Mouse (Mus musculus): ENCODE results near the gene Fam83c. TPM values are rescaled to one million over a fixed set of nuclear protein-coding genes. Genes with fewer than 3 reads are reported as not detected.
"Not testable (repeated sequence)": the region's sequence is repeated elsewhere in the genome, so short reads cannot be mapped to it uniquely, and the experiment has no call there.

The Fam83c gene
- polyA plus RNA-seq, 1 experiment from 2014 or later, result 0.07 TPM

GRCm38 (mm10) chr2:155838961-155839360 lies 4.3 kb upstream of the Fam83c start:
- no peak overlapping the region for H3K4me3 ChIP-seq (ENCODE audit: low read length)
- H3K4me1 ChIP-seq (ENCODE audit: control insufficient read depth, insufficient read depth, low read length), result no peaks in the 10 kb centered on the region
- no peak overlapping the region for H3K4me2 ChIP-seq (replicated peaks; ENCODE audit: low read depth, low read length)
- 87% methylated on average over 4 of the region's 4 CpGs for WGBS
- H3K27ac ChIP-seq (ENCODE audit: low read depth, low read length), result no peak overlapping the region
- H3K9me3 ChIP-seq (ENCODE audit: control insufficient read depth, low read length), result no peaks in the 10 kb centered on the region
- no peaks in the 10 kb centered on the region for H3K36me3 ChIP-seq (ENCODE audit: control insufficient read depth, insufficient read depth, low read length)
- ATAC-seq (ENCODE audit: low FRiP score, low TSS enrichment), result no peak
- no peaks in the 10 kb centered on the region for H3K27me3 ChIP-seq (ENCODE audit: control insufficient read depth, insufficient read depth, low read length)
- H3K9ac ChIP-seq (ENCODE audit: low read depth, low read length), result no peak overlapping the region

DNA sequence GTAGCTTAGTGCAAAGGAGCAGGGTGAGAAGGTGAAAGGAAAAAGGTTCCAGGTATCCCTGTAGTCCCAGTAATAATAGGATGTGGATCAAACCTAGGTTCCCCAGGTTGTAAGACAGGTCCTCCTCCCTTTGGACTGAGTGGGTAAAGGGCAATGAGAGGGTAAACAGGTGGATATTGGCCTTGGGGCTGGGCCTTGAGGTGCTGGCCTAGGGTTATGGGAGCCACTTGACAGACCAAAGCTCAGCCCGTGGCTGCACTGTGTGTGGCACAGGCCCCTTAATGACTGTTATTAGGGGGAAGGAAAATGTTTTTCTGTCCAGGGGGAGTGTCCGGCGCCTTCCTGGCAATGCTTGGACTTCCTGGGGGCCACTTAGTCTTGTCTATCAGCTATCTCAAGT lies 3.3 kb upstream of the Fam83c start:
- no peak overlapping the region for H3K4me3 ChIP-seq (ENCODE audit: low read length)
- no peak overlapping the region for H3K4me2 ChIP-seq (replicated peaks; ENCODE audit: low read depth, low read length)
- H3K27ac ChIP-seq (ENCODE audit: low read depth, low read length), result no peak overlapping the region
- ATAC-seq (ENCODE audit: low FRiP score, low TSS enrichment), result no peak
- no peaks in the 10 kb centered on the region for H3K9me3 ChIP-seq (ENCODE audit: control insufficient read depth, low read length)
- H3K27me3 ChIP-seq (ENCODE audit: control insufficient read depth, insufficient read depth, low read length), result no peaks in the 10 kb centered on the region
- no peaks in the 10 kb centered on the region for H3K4me1 ChIP-seq (ENCODE audit: control insufficient read depth, insufficient read depth, low read length)
- no peaks in the 10 kb centered on the region for H3K36me3 ChIP-seq (ENCODE audit: control insufficient read depth, insufficient read depth, low read length)
- H3K9ac ChIP-seq (ENCODE audit: low read depth, low read length), result no peak overlapping the region
- WGBS, result 57% methylated on average over 3 of the region's 3 CpGs

DNA sequence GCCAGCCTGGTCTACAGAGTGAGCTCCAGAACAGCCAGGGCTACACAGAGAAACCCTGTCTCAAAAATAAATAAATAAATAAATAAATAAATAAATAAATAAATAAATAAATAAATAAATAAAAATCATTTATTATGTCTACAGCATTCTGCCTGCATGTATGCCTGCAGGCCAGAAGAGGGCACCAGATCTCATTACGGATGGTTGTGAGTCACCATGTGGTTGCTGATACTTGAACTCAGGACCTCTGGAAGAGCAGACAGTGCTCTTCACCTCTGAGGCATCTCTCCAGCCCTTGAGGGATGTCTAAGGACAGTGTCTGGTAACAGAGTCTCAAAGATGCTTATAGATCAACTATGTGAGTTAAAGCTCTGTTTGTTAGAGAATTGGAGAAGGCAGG lies 2.6 kb downstream of the Fam83c start:
- H3K27ac ChIP-seq (ENCODE audit: low read depth, low read length); H3K4me3 ChIP-seq (ENCODE audit: low read length); H3K4me2 ChIP-seq (replicated peaks; ENCODE audit: low read depth, low read length); H3K36me3 ChIP-seq (ENCODE audit: control insufficient read depth, insufficient read depth, low read length); H3K27me3 ChIP-seq (ENCODE audit: control insufficient read depth, insufficient read depth, low read length); H3K9me3 ChIP-seq (ENCODE audit: control insufficient read depth, low read length); H3K4me1 ChIP-seq (ENCODE audit: control insufficient read depth, insufficient read depth, low read length); ATAC-seq (ENCODE audit: low FRiP score, low TSS enrichment); H3K9ac ChIP-seq (ENCODE audit: low read depth, low read length): not testable (repeated sequence)
- WGBS, result 71% methylated on average over 1 of the region's 1 CpGs

- H3K4me2 ChIP-seq (replicated peaks; ENCODE audit: low read depth, low read length), result no peak overlapping the region
- H3K27me3 ChIP-seq (ENCODE audit: control insufficient read depth, insufficient read depth, low read length), result no peaks in the 10 kb centered on the region
- no peaks in the 10 kb centered on the region for H3K9me3 ChIP-seq (ENCODE audit: control insufficient read depth, low read length)
- no peak for ATAC-seq (ENCODE audit: low FRiP score, low TSS enrichment)
- no peak overlapping the region for H3K4me3 ChIP-seq (ENCODE audit: low read length)
- H3K4me1 ChIP-seq (ENCODE audit: control insufficient read depth, insufficient read depth, low read length), result peaks cover 4% of the 10 kb centered on the region; the same call in 1 of the 2 replicates
- H3K27ac ChIP-seq (ENCODE audit: low read depth, low read length), result no peak overlapping the region
- no peaks in the 10 kb centered on the region for H3K36me3 ChIP-seq (ENCODE audit: control insufficient read depth, insufficient read depth, low read length)
- no peak overlapping the region for H3K9ac ChIP-seq (ENCODE audit: low read depth, low read length)
- 61% methylated on average over 9 of the region's 9 CpGs for WGBS
Observed at GRCm38 (mm10) chr2:155831302-155831701, 3.4 kb downstream of the Fam83c start.

- Histone ChIP-seq H3K4me3 (ENCODE audit: low read length) (no peak overlapping the region), H3K9ac (ENCODE audit: low read depth, low read length) (no peak overlapping the region), H3K9me3 (ENCODE audit: control insufficient read depth, low read length) (no peaks in the 10 kb centered on the region), H3K27ac (ENCODE audit: low read depth, low read length) (no peak overlapping the region), H3K36me3 (ENCODE audit: control insufficient read depth, insufficient read depth, low read length) (no peaks in the 10 kb centered on the region), H3K4me2 (replicated peaks; ENCODE audit: low read depth, low read length) (no peak overlapping the region), H3K27me3 (ENCODE audit: control insufficient read depth, insufficient read depth, low read length) (no peaks in the 10 kb centered on the region), H3K4me1 (ENCODE audit: control insufficient read depth, insufficient read depth, low read length) (peaks cover 4% of the 10 kb centered on the region; the same call in 1 of the 2 replicates)
- WGBS, result 95% methylated on average over 8 of the region's 8 CpGs
- no peak for ATAC-seq (ENCODE audit: low FRiP score, low TSS enrichment)
Observed at GRCm38 (mm10) chr2:155830841-155831240, 3.8 kb downstream of the Fam83c start.

GRCm38 (mm10) chr2:155826630-155827424 lies 7.8 kb downstream of the Fam83c start, which contains the start of gene Eif6:
Eif6 (minus strand) TSS chr2:155826925.
- Histone ChIP-seq H3K4me1 (ENCODE audit: control insufficient read depth, insufficient read depth, low read length) (peaks cover 4% of the 10 kb centered on the region; the same call in 1 of the 2 replicates), H3K9me3 (ENCODE audit: control insufficient read depth, low read length) (no peaks in the 10 kb centered on the region), H3K36me3 (ENCODE audit: control insufficient read depth, insufficient read depth, low read length) (peaks cover 24% of the 10 kb centered on the region), H3K27ac (ENCODE audit: low read depth, low read length) (peak within 1 kb of the TSS; percentile 87), H3K4me3 (ENCODE audit: low read length) (peak within 1 kb of the TSS; percentile 94), H3K27me3 (ENCODE audit: control insufficient read depth, insufficient read depth, low read length) (no peaks in the 10 kb centered on the region), H3K4me2 (replicated peaks; ENCODE audit: low read depth, low read length) (peak within 1 kb of the TSS; percentile 92), H3K9ac (ENCODE audit: low read depth, low read length) (peak within 1 kb of the TSS; percentile 82)
- 4% methylated on average over 27 of the region's 27 CpGs for WGBS
- peak; percentile 95 for ATAC-seq (ENCODE audit: low FRiP score, low TSS enrichment)

- Histone ChIP-seq H3K4me3 (ENCODE audit: low read length) (peak overlapping the region; percentile 94), H3K9ac (ENCODE audit: low read depth, low read length) (peak overlapping the region; percentile 82), H3K27ac (ENCODE audit: low read depth, low read length) (peak overlapping the region; percentile 87), H3K36me3 (ENCODE audit: control insufficient read depth, insufficient read depth, low read length) (peaks cover 30% of the 10 kb centered on the region), H3K9me3 (ENCODE audit: control insufficient read depth, low read length) (no peaks in the 10 kb centered on the region), H3K27me3 (ENCODE audit: control insufficient read depth, insufficient read depth, low read length) (no peaks in the 10 kb centered on the region), H3K4me2 (replicated peaks; ENCODE audit: low read depth, low read length) (peak overlapping the region; percentile 92), H3K4me1 (ENCODE audit: control insufficient read depth, insufficient read depth, low read length) (peaks cover 4% of the 10 kb centered on the region; the same call in 1 of the 2 replicates)
- no peak for ATAC-seq (ENCODE audit: low FRiP score, low TSS enrichment)
- WGBS, result 2% methylated on average over 52 of the region's 52 CpGs
Observed at GRCm38 (mm10) chr2:155825904-155826629, 8.6 kb downstream of the Fam83c start.

DNA sequence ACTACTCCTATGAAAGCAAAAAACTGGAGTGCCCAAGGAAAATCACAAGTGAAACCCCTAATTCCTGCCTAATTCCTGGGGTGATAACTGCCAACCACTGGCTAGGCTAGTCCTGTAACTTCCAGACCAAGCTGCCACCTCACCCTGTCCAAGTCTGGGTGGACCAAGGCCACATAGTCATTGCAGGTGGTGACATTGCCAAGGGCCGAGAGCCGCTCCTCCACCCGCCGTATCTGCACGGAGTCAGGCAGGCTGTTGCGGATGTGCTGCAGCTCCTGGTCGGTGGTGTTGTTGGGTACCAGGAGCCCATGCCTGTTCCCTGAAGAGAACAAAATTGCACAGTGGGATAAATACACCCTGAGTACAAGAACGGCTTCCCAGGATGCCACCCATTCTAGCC lies 10.9 kb downstream of the Fam83c start:
- Histone ChIP-seq H3K27ac (ENCODE audit: low read depth, low read length) (no peak overlapping the region), H3K9me3 (ENCODE audit: control insufficient read depth, low read length) (no peaks in the 10 kb centered on the region), H3K4me3 (ENCODE audit: low read length) (no peak overlapping the region), H3K4me1 (ENCODE audit: control insufficient read depth, insufficient read depth, low read length) (peaks cover 8% of the 10 kb centered on the region; the same call in 1 of the 2 replicates), H3K27me3 (ENCODE audit: control insufficient read depth, insufficient read depth, low read length) (no peaks in the 10 kb centered on the region), H3K9ac (ENCODE audit: low read depth, low read length) (no peak overlapping the region), H3K4me2 (replicated peaks; ENCODE audit: low read depth, low read length) (no peak overlapping the region), H3K36me3 (ENCODE audit: control insufficient read depth, insufficient read depth, low read length) (peaks cover 43% of the 10 kb centered on the region)
- 96% methylated on average over 8 of the region's 8 CpGs for WGBS
- no peak for ATAC-seq (ENCODE audit: low FRiP score, low TSS enrichment)

GRCm38 (mm10) chr2:155820779-155821178 lies 13.9 kb downstream of the Fam83c start:
- Histone ChIP-seq H3K4me1 (ENCODE audit: control insufficient read depth, insufficient read depth, low read length) (0 out of 2 replicates have a peak, but pooled peaks cover 4% of the 10 kb centered on the region), H3K36me3 (ENCODE audit: control insufficient read depth, insufficient read depth, low read length) (peaks cover 43% of the 10 kb centered on the region), H3K9me3 (ENCODE audit: control insufficient read depth, low read length) (no peaks in the 10 kb centered on the region), H3K4me3 (ENCODE audit: low read length) (no peak overlapping the region), H3K4me2 (replicated peaks; ENCODE audit: low read depth, low read length) (no peak overlapping the region), H3K27ac (ENCODE audit: low read depth, low read length) (no peak overlapping the region), H3K27me3 (ENCODE audit: control insufficient read depth, insufficient read depth, low read length) (no peaks in the 10 kb centered on the region), H3K9ac (ENCODE audit: low read depth, low read length) (no peak overlapping the region)
- no peak for ATAC-seq (ENCODE audit: low FRiP score, low TSS enrichment)
- 93% methylated on average over 5 of the region's 5 CpGs for WGBS
